Mouse (Mus musculus) heart, postnatal 0 days (tissue): ENCODE data around the gene Csnk1g2. TPM values are rescaled to one million over a fixed set of nuclear protein-coding genes. Genes with fewer than 3 reads are reported as not detected.

ENCODE experiments used
- ATAC-seq: fragments of 200-750 bp; cut with Nextera tagmentation; 2 replicates; pipeline ENCODE4 v1.8.0; 2017; ENCODE audit warnings: low read depth, moderate number of reproducible peaks, moderate library complexity; ENCODE audit not compliant: insufficient read depth
- DNase-seq: peaks from one replicate; pipeline ENCODE4 v3.0.0-alpha.2; 2016; ENCODE audit warnings: low spot score
- H3K27ac ChIP-seq: fragments of 300-500 bp; sonication (generic); 2 replicates; pipeline ENCODE4 v1.5.1; 2014; ENCODE audit warnings: low read depth, mild to moderate bottlenecking
- H3K27me3 ChIP-seq: fragments of 300-500 bp; sonication (generic); 2 replicates; pipeline ENCODE4 v1.6.1; 2014; ENCODE audit warnings: low read length, mixed read lengths; ENCODE audit not compliant: control insufficient read depth, insufficient read depth
- H3K36me3 ChIP-seq: fragments of 300-500 bp; sonication (generic); replicated peaks from 2 replicates; pipeline ENCODE4 v1.6.1; 2014; ENCODE audit warnings: low read length, mixed read lengths; ENCODE audit not compliant: control insufficient read depth, insufficient read depth
- H3K4me1 ChIP-seq: fragments of 300-500 bp; sonication (generic); 2 replicates; pipeline ENCODE4 v1.6.1; 2014; ENCODE audit warnings: antibody characterized with exemption; ENCODE audit not compliant: control insufficient read depth, insufficient read depth
- H3K4me2 ChIP-seq: fragments of 300-500 bp; sonication (generic); 2 replicates; pipeline ENCODE4 v1.6.1; 2014; ENCODE audit warnings: low read depth, mild to moderate bottlenecking, low read length, moderate library complexity
- H3K4me3 ChIP-seq: fragments of 300-500 bp; sonication (generic); 2 replicates; pipeline ENCODE4 v1.5.1; 2014; ENCODE audit warnings: low read depth, low read length
- H3K9ac ChIP-seq: fragments of 300-500 bp; sonication (generic); replicated peaks from 2 replicates; pipeline ENCODE4 v1.6.1; 2014; ENCODE audit warnings: low read depth, low read length, mixed read lengths
- H3K9me3 ChIP-seq: fragments of 300-500 bp; sonication (generic); replicated peaks from 2 replicates; pipeline ENCODE4 v1.6.1; 2016; ENCODE audit warnings: low read length; ENCODE audit not compliant: control insufficient read depth
- CTCF ChIP-seq: IDR thresholded peaks from 2 replicates; pipeline ENCODE4 v1.5.1; 2016; ENCODE audit warnings: antibody characterized with exemption, control low read depth, low read depth
- EP300 ChIP-seq: IDR thresholded peaks from 2 replicates; pipeline ENCODE4 v1.6.1; 2016; ENCODE audit warnings: antibody characterized with exemption, low read depth
- WGBS: fragments of 180-500 bp; shearing (Covaris S2); extraction: QIAGEN DNeasy Blood & Tissue Kit; methylation state at CpG from one replicate; pipeline ENCODE4 v1.1.7; 2014; 5-methylcytosine and 5-hydroxymethylcytosine counted together
- polyA plus RNA-seq: library from polyadenylated mRNA; unstranded; fragments of >200 nt; fragmentation: Nextera tagmentation; extraction: Ambion mirVana; gene quantifications from 2 replicates; pipeline ENCODE4 v1.2.1, GENCODE M21; 2015
- total RNA-seq: library from RNA; depleted of rRNA; stranded (reverse); fragments of >200 nt; gene quantifications from 2 replicates; pipeline ENCODE4 v1.2.3, GENCODE M21; 2014; ENCODE audit warnings: low replicate concordance

Csnk1g2 gene
- total and polyA plus RNA-seq, 2 experiments from 2014 or later, result 75.6 to 141 TPM

- Histone ChIP-seq H3K9me3 (no peaks in the 10 kb centered on the region), H3K4me1 (peaks cover 45% of the 10 kb centered on the region), H3K4me2 (peak overlapping the region; percentile 75; the same call in 1 of the 2 replicates), H3K27me3 (no peaks in the 10 kb centered on the region), H3K9ac (no peak overlapping the region), H3K27ac (peak overlapping the region; percentile 99), H3K36me3 (no peaks in the 10 kb centered on the region), H3K4me3 (no peak overlapping the region)
- WGBS, result 30% methylated on average over 10 of the region's 10 CpGs
- TF ChIP-seq CTCF, result no peak
- no peak for TF ChIP-seq EP300
- DNase-seq (no peak), ATAC-seq (no peak)
Observed at GRCm38 (mm10) chr10:80678601-80679377, 56.2 kb downstream of the Csnk1g2 start.

GRCm38 (mm10) chr10:80679556-80680259, 57.1 kb downstream of the Csnk1g2 start:
- H3K4me3 ChIP-seq, result no peak overlapping the region
- WGBS, result 45% methylated on average over 9 of the region's 9 CpGs
- H3K36me3 ChIP-seq, result no peaks in the 10 kb centered on the region
- peak overlapping the region; percentile 99 for H3K27ac ChIP-seq
- no peak overlapping the region for H3K4me2 ChIP-seq
- no peak overlapping the region for H3K9ac ChIP-seq
- peaks cover 36% of the 10 kb centered on the region for H3K4me1 ChIP-seq
- H3K9me3 ChIP-seq, result no peaks in the 10 kb centered on the region
- no peaks in the 10 kb centered on the region for H3K27me3 ChIP-seq
- no peak for ATAC-seq
- no peak for DNase-seq
- TF ChIP-seq EP300 (no peak), CTCF (no peak)

GRCm38 (mm10) chr10:80680260-80680696, 57.6 kb downstream of the Csnk1g2 start:
- no peak for DNase-seq
- Histone ChIP-seq H3K4me2 (no peak overlapping the region), H3K27me3 (no peaks in the 10 kb centered on the region), H3K36me3 (no peaks in the 10 kb centered on the region; the same call in 1 of the 2 replicates), H3K9ac (no peak overlapping the region), H3K4me3 (no peak overlapping the region), H3K4me1 (peaks cover 34% of the 10 kb centered on the region), H3K27ac (peak overlapping the region; percentile 99), H3K9me3 (no peaks in the 10 kb centered on the region)
- ATAC-seq, result no peak
- 76% methylated on average over 2 of the region's 2 CpGs for WGBS
- TF ChIP-seq EP300 (no peak), CTCF (no peak)

- no peak overlapping the region for H3K4me2 ChIP-seq
- H3K36me3 ChIP-seq, result peaks cover 11% of the 10 kb centered on the region
- no peak overlapping the region for H3K4me3 ChIP-seq
- no peak overlapping the region for H3K27ac ChIP-seq
- no peak for ATAC-seq
- H3K9ac ChIP-seq, result no peak overlapping the region
- no peak for DNase-seq
- 93% methylated on average over 6 of the region's 6 CpGs for WGBS
- TF ChIP-seq CTCF (no peak), EP300 (no peak)
- H3K27me3 ChIP-seq, result no peaks in the 10 kb centered on the region
- H3K4me1 ChIP-seq, result peaks cover 31% of the 10 kb centered on the region
- H3K9me3 ChIP-seq, result no peaks in the 10 kb centered on the region
Observed at GRCm38 (mm10) chr10:80682003-80682402, 59.4 kb downstream of the Csnk1g2 start.

- no peak overlapping the region for H3K4me2 ChIP-seq
- H3K9me3 ChIP-seq, result no peaks in the 10 kb centered on the region
- H3K9ac ChIP-seq, result no peak overlapping the region
- H3K27ac ChIP-seq, result no peak overlapping the region
- ATAC-seq (no peak), DNase-seq (no peak)
- H3K27me3 ChIP-seq, result no peaks in the 10 kb centered on the region
- WGBS, result 82% methylated on average over 1 of the region's 1 CpGs
- peaks cover 15% of the 10 kb centered on the region for H3K36me3 ChIP-seq
- no peak overlapping the region for H3K4me3 ChIP-seq
- H3K4me1 ChIP-seq, result peaks cover 16% of the 10 kb centered on the region
- TF ChIP-seq CTCF (no peak), EP300 (no peak)
Observed at GRCm38 (mm10) chr10:80683647-80684046, 61.0 kb downstream of the Csnk1g2 start.
